Mouse (Mus musculus): ENCODE measurements around the gene Dkk2.

DNA sequence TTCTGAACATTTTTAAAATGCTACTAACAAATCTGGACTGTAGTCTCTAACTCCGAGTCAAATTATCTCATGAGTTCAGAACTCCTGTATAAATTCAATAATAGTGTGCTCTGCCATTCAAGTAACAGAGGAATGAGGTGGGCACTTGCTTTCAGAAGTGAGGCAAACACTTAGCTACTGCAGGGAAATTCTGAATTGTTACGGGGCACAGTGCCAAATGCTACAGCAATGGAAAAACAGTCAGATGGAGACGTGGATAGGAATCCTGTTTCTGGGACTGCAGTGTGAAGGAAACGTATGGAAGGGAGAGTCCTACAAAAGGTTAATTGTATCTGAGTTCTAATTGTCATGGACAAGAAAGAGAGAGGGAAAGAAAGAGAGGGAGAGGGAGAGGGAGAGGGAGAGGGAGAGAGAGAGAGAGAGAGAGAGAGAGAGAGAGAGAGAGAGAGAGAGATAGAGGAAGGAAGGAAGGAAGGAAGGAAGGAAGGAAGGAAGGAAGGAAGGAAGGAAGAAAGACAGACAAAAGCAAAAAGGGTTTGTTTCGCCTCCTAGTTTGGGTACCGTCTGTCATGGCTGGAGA, 64.4 kb downstream of the Dkk2 start:
- TF ChIP-seq POLR2AphosphoS2 (IDR thresholded peaks at IDR 0.05; ENCODE audit: insufficient read length, low read depth) (no peak), POLR2A (IDR thresholded peaks at IDR 0.05; ENCODE audit: insufficient read length, low read depth) (no peak)
